Comparison of ENCODE assay signal across 8 mouse cellular contexts in genomic region chr2:52262149-52262548, GRCm38 (mm10).
DNase-seq lines count a peak whose midpoint lies in the region; ATAC-seq lines count a peak whose summit lies in the region.

No protein-coding gene starts in this region.

- no peak overlapping the region for H3K4me3 ChIP-seq in limb, embryonic 11.5 days (ENCODE audit: low read depth, low read length)
- no peak overlapping the region for H3K4me3 ChIP-seq in limb, embryonic 10.5 days
- H3K4me3 ChIP-seq in midbrain, embryonic 14.5 days (replicated peaks; ENCODE audit: low read depth, low read length) = no peak overlapping the region

- H3K9me3 ChIP-seq in limb, embryonic 11.5 days (ENCODE audit: control insufficient read depth, low read length) = no peaks in the 10 kb centered on the region
- H3K9me3 ChIP-seq in limb, embryonic 10.5 days (replicated peaks) = no peaks in the 10 kb centered on the region
- H3K9me3 ChIP-seq in midbrain, embryonic 14.5 days (ENCODE audit: control insufficient read depth, low read length) = no peaks in the 10 kb centered on the region

- H3K4me2 ChIP-seq in limb, embryonic 11.5 days (ENCODE audit: low read depth, severe bottlenecking) = no peak overlapping the region
- H3K4me2 ChIP-seq in midbrain, embryonic 14.5 days (ENCODE audit: low read length) = no peak overlapping the region

- WGBS in limb, embryonic 11.5 days = 59% methylated on average over 2 of the region's 2 CpGs
- WGBS in limb, embryonic 10.5 days = 58% methylated on average over 2 of the region's 2 CpGs
- WGBS in midbrain, embryonic 14.5 days = 53% methylated on average over 2 of the region's 2 CpGs

- no peaks in the 10 kb centered on the region for H3K36me3 ChIP-seq in limb, embryonic 11.5 days (ENCODE audit: control insufficient read depth, insufficient read depth, low read length)
- H3K36me3 ChIP-seq in limb, embryonic 10.5 days = no peaks in the 10 kb centered on the region
- no peaks in the 10 kb centered on the region for H3K36me3 ChIP-seq in midbrain, embryonic 14.5 days (ENCODE audit: control insufficient read depth, insufficient read depth, low read length)

- peak; percentile 40 for DNase-seq in limb, embryonic 11.5 days (ENCODE audit: low spot score)
- no peak for DNase-seq in limb, embryonic 10.5 days (ENCODE audit: low spot score)
- peak; percentile 42 for DNase-seq in ES-CJ7 (ENCODE audit: low read depth, low spot score)
- peak; percentile 66 to 71 for DNase-seq in cerebellum, adult 18-20 months
- DNase-seq in layer of hippocampus, postnatal 10 days (ENCODE audit: low spot score in 2 of 2) = peak; percentile 38 to 62
- peak; percentile 79 for DNase-seq in midbrain, embryonic 14.5 days
- DNase-seq in gastrocnemius, postnatal 36 days = no peak

- no peak overlapping the region for H3K27ac ChIP-seq in limb, embryonic 11.5 days (replicated peaks; ENCODE audit: low read depth, low read length)
- no peak overlapping the region for H3K27ac ChIP-seq in limb, embryonic 10.5 days
- no peak overlapping the region for H3K27ac ChIP-seq in midbrain, embryonic 14.5 days (replicated peaks; ENCODE audit: low read depth, low read length)

- no peaks in the 10 kb centered on the region for H3K4me1 ChIP-seq in limb, embryonic 11.5 days (ENCODE audit: control insufficient read depth, insufficient read depth, low read length)
- H3K4me1 ChIP-seq in limb, embryonic 10.5 days = no peaks in the 10 kb centered on the region
- H3K4me1 ChIP-seq in midbrain, embryonic 14.5 days (ENCODE audit: control insufficient read depth, insufficient read depth, low read length) = no peaks in the 10 kb centered on the region

- no peaks in the 10 kb centered on the region for H3K27me3 ChIP-seq in limb, embryonic 11.5 days (ENCODE audit: control insufficient read depth, insufficient read depth, low read length)
- no peaks in the 10 kb centered on the region for H3K27me3 ChIP-seq in limb, embryonic 10.5 days (ENCODE audit: low read depth, poor library complexity, severe bottlenecking)
- H3K27me3 ChIP-seq in midbrain, embryonic 14.5 days (ENCODE audit: control insufficient read depth, insufficient read depth, low read length) = no peaks in the 10 kb centered on the region

- intact Hi-C loops in gastrocnemius, postnatal 36 days (cut with DNase I) = no loop called here

- no peak for ATAC-seq in limb, embryonic 11.5 days (ENCODE audit: insufficient number of reproducible peaks, low FRiP score, low TSS enrichment, low read depth)
- ATAC-seq in granulocyte monocyte progenitor cell, adult 5-6 weeks (replicated peaks; ENCODE audit: poor library complexity, severe bottlenecking) = peak; percentile 59
- no peak; the same call in 1 of the 2 replicates for ATAC-seq in midbrain, embryonic 14.5 days (ENCODE audit: low FRiP score, low TSS enrichment)

- H3K9ac ChIP-seq in limb, embryonic 11.5 days (ENCODE audit: low read length) = no peak overlapping the region
- H3K9ac ChIP-seq in midbrain, embryonic 14.5 days (replicated peaks; ENCODE audit: low read length) = no peak overlapping the region

Comparison
In these comparisons a context has a peak if more than half of its experiments do, and no peak if none do; other contexts are left out.
1. DNase-seq: peak in limb, embryonic 11.5 days (single experiment), ES-CJ7 (single experiment), cerebellum, adult 18-20 months (2 of 2), layer of hippocampus, postnatal 10 days (2 of 2) and midbrain, embryonic 14.5 days (single experiment); none in limb, embryonic 10.5 days (single experiment) and gastrocnemius, postnatal 36 days (0 of 2).